Mouse (Mus musculus) midbrain, embryonic 11.5 days (tissue): Measurements from ENCODE around the gene Tgfbr1. TPM values are rescaled to one million over a fixed set of nuclear protein-coding genes. Genes with fewer than 3 reads are reported as not detected.

Source experiments
- ATAC-seq: fragments of 200-750 bp; cut with Nextera tagmentation; 2 replicates; pipeline ENCODE4 v1.8.0; 2017; ENCODE audit warnings: moderate TSS enrichment, moderate library complexity; ENCODE audit not compliant: low FRiP score
- DNase-seq: peaks from one replicate; pipeline ENCODE4 v3.0.0; 2015; ENCODE audit warnings: low spot score; ENCODE audit errors: missing footprints
- H3K27ac ChIP-seq: fragments of 300-500 bp; sonication (generic); 2 replicates; pipeline ENCODE4 v1.5.1; 2014; ENCODE audit warnings: low read depth, low read length
- H3K27me3 ChIP-seq: fragments of 300-500 bp; sonication (generic); 2 replicates; pipeline ENCODE4 v1.6.1; 2014; ENCODE audit warnings: mild to moderate bottlenecking, low read length, moderate library complexity, mixed read lengths; ENCODE audit not compliant: control insufficient read depth, insufficient read depth
- H3K36me3 ChIP-seq: fragments of 300-500 bp; sonication (generic); 2 replicates; pipeline ENCODE4 v1.6.1; 2014; ENCODE audit warnings: mild to moderate bottlenecking, low read length, moderate library complexity, mixed read lengths; ENCODE audit not compliant: control insufficient read depth, insufficient read depth
- H3K4me1 ChIP-seq: fragments of 300-500 bp; sonication (generic); 2 replicates; pipeline ENCODE4 v1.6.1; 2014; ENCODE audit warnings: low read length; ENCODE audit not compliant: control insufficient read depth, insufficient read depth
- H3K4me2 ChIP-seq: fragments of 300-500 bp; sonication (generic); 2 replicates; pipeline ENCODE4 v1.6.1; 2014; ENCODE audit warnings: mild to moderate bottlenecking, moderate library complexity
- H3K4me3 ChIP-seq: fragments of 300-500 bp; sonication (generic); 2 replicates; pipeline ENCODE4 v1.5.1; 2014; ENCODE audit warnings: low read depth, low read length
- H3K9ac ChIP-seq: fragments of 300-500 bp; sonication (generic); 2 replicates; pipeline ENCODE4 v1.6.1; 2014; ENCODE audit warnings: low read length
- H3K9me3 ChIP-seq: fragments of 300-500 bp; sonication (generic); 2 replicates; pipeline ENCODE4 v1.6.1; 2016; ENCODE audit warnings: low read length; ENCODE audit not compliant: control insufficient read depth
- WGBS: fragments of 180-500 bp; shearing (Covaris S2); extraction: QIAGEN DNeasy Blood & Tissue Kit; methylation state at CpG from one replicate; pipeline ENCODE4 v1.1.7; 2014; 5-methylcytosine and 5-hydroxymethylcytosine counted together
- polyA plus RNA-seq: library from polyadenylated mRNA; unstranded; fragments of >200 nt; fragmentation: Nextera tagmentation; extraction: Ambion mirVana; gene quantifications from 2 replicates; pipeline ENCODE4 v1.2.1, GENCODE M21; 2014

Gene Tgfbr1
- polyA plus RNA-seq, 1 experiment from 2014 or later, result 121 TPM

DNA sequence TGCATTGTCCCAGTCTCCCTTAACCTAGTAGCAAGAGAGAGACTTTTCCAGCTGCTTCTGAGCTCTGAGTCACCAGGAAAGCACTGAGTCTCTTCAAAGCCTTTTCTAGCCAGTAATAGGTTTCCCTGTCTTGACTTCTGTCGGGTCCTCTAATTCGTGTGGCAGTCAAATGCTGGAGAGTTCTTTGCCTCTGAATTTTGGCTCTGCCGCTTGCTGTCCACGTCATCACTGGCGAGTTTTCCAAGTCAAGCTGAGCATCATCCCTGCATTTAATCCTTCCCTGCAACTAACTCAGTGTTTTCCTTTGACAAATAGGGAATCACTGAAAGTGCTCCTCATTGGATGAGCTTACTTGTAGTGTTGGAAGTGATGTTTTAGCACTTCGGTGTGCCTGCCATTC lies 36.6 kb upstream of the Tgfbr1 start:
- WGBS, result 78% methylated on average over 6 of the region's 6 CpGs
- Histone ChIP-seq H3K27ac (no peak overlapping the region), H3K27me3 (no peaks in the 10 kb centered on the region), H3K36me3 (no peaks in the 10 kb centered on the region), H3K4me1 (no peaks in the 10 kb centered on the region), H3K9ac (no peak overlapping the region), H3K9me3 (no peaks in the 10 kb centered on the region), H3K4me2 (no peak overlapping the region), H3K4me3 (no peak overlapping the region)
- ATAC-seq (no peak), DNase-seq (no peak)

DNA sequence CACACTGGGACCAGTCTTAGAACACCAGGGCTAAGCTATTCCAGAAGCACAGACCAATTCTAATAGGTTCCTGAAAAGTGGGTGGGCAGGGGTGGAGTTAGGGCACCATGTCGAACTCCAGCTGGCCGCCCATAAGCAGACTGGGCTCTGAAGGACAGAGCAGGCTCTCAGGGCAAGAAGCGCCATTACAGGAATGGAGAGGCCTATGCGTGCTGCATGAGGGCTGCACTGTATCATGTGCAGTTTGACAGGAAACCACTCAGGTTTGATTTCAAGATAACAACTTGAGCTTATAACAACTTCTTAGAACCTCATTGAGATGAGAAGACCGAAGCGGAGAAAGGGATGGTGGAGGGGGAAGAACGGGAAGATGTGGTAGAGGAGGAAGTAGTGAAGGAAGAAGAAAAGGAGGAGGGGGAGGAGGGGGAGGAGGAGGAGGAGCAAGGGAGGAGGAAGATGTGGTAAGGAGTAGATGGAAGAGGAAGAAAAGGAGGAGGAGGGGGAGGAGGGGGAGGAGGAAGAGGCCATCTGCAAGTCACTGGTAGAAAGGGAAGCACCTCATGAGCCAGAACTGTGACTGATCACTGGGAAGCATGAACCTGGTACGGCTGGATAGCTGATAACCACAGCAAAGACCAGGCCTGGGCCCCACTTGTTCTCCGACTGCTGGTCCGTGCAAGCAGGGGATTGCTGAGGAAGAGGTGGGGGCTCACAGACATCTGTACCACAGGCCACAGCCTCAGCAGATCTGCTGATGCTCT lies 33.3 kb upstream of the Tgfbr1 start:
- no peak for DNase-seq
- H3K27me3 ChIP-seq, result no peaks in the 10 kb centered on the region
- no peak overlapping the region for H3K4me3 ChIP-seq
- H3K9me3 ChIP-seq, result no peaks in the 10 kb centered on the region
- H3K4me1 ChIP-seq, result no peaks in the 10 kb centered on the region
- H3K4me2 ChIP-seq, result no peak overlapping the region
- H3K27ac ChIP-seq, result no peak overlapping the region
- no peak overlapping the region for H3K9ac ChIP-seq
- ATAC-seq, result no peak
- no peaks in the 10 kb centered on the region for H3K36me3 ChIP-seq
- 87% methylated on average over 10 of the region's 10 CpGs for WGBS

DNA sequence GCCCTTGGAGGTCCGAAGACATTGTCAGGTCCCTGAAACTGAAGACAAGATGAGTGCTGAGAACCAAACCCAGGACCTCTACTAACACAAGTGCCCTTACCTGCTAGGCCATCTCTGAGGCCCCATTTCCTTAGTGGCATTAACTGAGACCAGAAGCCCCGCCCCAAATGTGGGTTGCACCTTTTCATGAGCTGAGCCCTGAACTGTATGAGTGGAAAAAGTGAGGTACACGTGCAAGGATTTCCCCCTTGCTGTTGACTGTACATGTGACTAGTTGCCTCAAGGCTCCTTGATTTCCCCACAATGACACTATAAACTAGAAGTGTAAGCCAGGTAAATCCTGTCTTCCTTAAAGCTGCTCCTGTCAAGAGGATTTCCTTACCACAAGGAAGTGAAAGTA lies 30.7 kb upstream of the Tgfbr1 start:
- DNase-seq (no peak), ATAC-seq (no peak)
- 86% methylated on average over 3 of the region's 3 CpGs for WGBS
- no peaks in the 10 kb centered on the region for H3K27me3 ChIP-seq
- H3K4me2 ChIP-seq, result no peak overlapping the region
- no peak overlapping the region for H3K4me3 ChIP-seq
- no peak overlapping the region for H3K9ac ChIP-seq
- H3K36me3 ChIP-seq, result no peaks in the 10 kb centered on the region
- no peaks in the 10 kb centered on the region for H3K4me1 ChIP-seq
- H3K27ac ChIP-seq, result no peak overlapping the region
- H3K9me3 ChIP-seq, result no peaks in the 10 kb centered on the region

DNA sequence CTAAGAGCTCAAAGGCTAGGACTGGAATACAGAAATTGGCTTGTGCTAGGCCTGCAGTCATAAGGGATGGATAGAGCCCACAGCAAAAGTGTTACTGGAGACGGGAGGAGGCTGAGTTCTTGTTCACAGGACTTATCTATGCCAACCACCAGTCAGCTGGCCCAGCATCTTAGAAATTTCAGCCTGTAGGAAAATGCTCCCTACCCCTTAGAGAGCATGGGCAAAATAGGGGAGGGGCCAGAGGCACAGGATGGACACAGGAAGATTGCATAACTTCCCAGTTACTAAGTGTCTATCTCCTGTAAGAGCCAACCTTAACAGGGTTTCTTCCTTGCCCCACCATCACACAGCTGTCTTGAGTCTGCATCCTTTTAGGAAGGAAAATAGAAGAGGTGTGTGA lies 28.8 kb upstream of the Tgfbr1 start:
- WGBS, result 87% methylated on average over 1 of the region's 1 CpGs
- no peak overlapping the region for H3K9ac ChIP-seq
- H3K4me3 ChIP-seq, result no peak overlapping the region
- no peaks in the 10 kb centered on the region for H3K4me1 ChIP-seq
- no peak overlapping the region for H3K27ac ChIP-seq
- H3K36me3 ChIP-seq, result no peaks in the 10 kb centered on the region
- H3K27me3 ChIP-seq, result no peaks in the 10 kb centered on the region
- no peak for ATAC-seq
- no peak overlapping the region for H3K4me2 ChIP-seq
- no peak for DNase-seq
- H3K9me3 ChIP-seq, result no peaks in the 10 kb centered on the region

DNA sequence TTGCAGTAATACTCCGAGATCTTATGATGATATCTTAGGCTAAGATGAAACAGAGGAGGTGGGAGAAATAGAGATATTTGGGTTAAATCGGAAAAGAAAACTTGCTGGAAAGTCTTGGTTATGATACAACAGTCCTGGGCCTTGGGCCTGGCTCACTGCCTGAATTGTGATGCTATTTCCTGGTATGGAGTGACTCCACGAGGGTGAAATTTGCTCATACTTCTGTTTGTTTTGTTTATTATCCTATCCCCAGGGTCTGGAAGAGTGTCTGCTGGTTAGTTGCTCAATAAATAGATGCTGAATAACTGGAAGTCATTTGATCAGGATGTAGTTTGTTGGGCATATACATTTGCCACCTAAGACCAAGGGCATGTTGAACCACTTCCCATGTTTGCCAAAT lies 25.2 kb upstream of the Tgfbr1 start:
- no peaks in the 10 kb centered on the region for H3K36me3 ChIP-seq
- 72% methylated on average over 3 of the region's 3 CpGs for WGBS
- ATAC-seq (no peak), DNase-seq (no peak)
- no peak overlapping the region for H3K4me2 ChIP-seq
- H3K9ac ChIP-seq, result no peak overlapping the region
- H3K9me3 ChIP-seq, result no peaks in the 10 kb centered on the region
- no peak overlapping the region for H3K27ac ChIP-seq
- H3K4me3 ChIP-seq, result no peak overlapping the region
- H3K4me1 ChIP-seq, result no peaks in the 10 kb centered on the region
- no peaks in the 10 kb centered on the region for H3K27me3 ChIP-seq

DNA sequence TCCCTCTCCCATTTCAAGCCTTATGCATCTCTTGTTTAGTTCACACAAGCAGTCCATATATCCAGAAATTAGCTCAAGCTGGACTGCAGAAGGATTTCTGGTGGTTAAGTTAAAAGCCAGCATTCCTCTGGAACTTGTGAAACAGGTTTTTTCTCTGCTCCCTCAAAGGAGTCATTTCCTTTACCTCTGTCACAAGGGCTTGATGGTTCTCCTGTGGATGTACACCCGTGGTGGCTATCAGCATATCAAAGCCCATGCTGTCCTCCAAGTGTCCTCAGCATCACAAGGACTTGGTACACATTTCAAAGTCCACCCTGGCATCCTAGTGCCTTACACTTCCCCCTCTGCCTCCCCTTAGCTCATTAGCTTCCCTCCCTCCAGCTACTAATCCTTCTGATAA lies 23.7 kb upstream of the Tgfbr1 start:
- no peaks in the 10 kb centered on the region for H3K4me1 ChIP-seq
- H3K4me2 ChIP-seq, result no peak overlapping the region
- no peak overlapping the region for H3K9ac ChIP-seq
- H3K4me3 ChIP-seq, result no peak overlapping the region
- H3K27ac ChIP-seq, result no peak overlapping the region
- ATAC-seq, result no peak
- no peaks in the 10 kb centered on the region for H3K36me3 ChIP-seq
- DNase-seq, result no peak
- no peaks in the 10 kb centered on the region for H3K9me3 ChIP-seq
- H3K27me3 ChIP-seq, result no peaks in the 10 kb centered on the region
- WGBS, result 18% methylated on average over 1 of the region's 1 CpGs

DNA sequence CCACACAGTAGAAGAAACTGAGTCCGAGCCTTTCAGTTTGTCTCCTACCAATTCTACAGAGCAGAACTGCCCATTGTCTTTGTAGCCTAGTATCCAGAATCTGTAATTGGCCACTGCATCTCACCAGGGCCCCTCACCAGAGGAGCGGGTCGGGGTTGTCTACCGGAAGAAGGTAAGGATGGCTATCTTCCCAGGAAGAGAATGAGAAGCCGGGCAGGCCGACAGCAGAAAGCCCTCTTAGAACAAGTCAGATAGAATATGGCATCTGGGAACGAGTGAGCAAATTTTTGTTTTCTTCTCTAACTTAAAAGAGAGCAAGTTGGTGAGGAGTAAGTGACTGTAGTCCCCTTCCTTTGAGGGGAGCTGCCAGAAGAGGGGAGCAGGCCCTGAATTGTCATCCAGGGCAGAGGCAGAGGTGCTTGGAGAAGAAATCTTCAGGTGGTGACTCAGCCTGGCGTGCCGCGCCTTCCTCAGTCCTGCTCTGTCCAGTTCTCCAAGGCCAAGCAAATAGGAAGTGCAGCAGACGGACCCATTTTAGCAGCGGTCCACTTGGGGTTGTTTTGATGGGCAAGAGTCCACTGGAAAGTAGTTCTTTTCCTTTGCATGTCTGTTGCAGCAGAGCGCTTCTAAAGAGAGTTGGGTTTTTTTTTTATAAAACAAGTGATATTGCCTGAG lies 22.5 kb upstream of the Tgfbr1 start:
- H3K4me3 ChIP-seq, result no peak overlapping the region
- H3K4me1 ChIP-seq, result no peaks in the 10 kb centered on the region

DNA sequence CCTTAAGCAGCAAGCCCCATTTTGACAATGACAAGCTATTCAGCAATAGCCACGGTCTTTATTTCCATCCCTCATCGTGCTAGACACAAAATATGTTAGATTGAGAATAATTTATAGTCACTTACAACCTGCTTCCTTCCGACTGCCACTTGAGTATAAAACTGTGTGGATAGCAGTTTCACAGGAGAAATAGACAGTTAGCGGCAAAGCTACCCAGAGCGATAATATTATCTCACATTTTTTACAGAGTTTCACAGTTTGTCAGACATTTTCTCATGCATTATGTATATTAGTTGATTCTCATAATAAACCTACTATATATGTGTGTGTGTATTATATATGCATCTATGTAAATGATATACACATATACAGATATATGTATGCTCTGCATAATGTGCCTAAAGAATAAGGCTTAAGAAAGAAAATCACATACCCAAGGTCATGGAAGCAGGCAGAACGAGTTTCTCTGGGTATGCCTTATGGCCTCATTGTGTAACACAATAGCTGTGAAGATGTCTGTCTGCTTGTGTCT lies 20.1 kb upstream of the Tgfbr1 start:
- Histone ChIP-seq H3K9ac (no peak overlapping the region), H3K4me2 (no peak overlapping the region), H3K36me3 (no peaks in the 10 kb centered on the region), H3K9me3 (no peaks in the 10 kb centered on the region), H3K27me3 (no peaks in the 10 kb centered on the region), H3K4me3 (no peak overlapping the region), H3K27ac (no peak overlapping the region), H3K4me1 (no peaks in the 10 kb centered on the region)
- DNase-seq (no peak), ATAC-seq (no peak)
- 91% methylated on average over 6 of the region's 6 CpGs for WGBS

More for the DNA sequence above, 22.5 kb upstream of the Tgfbr1 start:
- ATAC-seq, result no peak
- WGBS, result 90% methylated on average over 13 of the region's 13 CpGs
- Histone ChIP-seq H3K36me3 (no peaks in the 10 kb centered on the region), H3K9me3 (no peaks in the 10 kb centered on the region), H3K27me3 (no peaks in the 10 kb centered on the region), H3K9ac (no peak overlapping the region), H3K4me2 (no peak overlapping the region), H3K27ac (no peak overlapping the region)
- no peak for DNase-seq

DNA sequence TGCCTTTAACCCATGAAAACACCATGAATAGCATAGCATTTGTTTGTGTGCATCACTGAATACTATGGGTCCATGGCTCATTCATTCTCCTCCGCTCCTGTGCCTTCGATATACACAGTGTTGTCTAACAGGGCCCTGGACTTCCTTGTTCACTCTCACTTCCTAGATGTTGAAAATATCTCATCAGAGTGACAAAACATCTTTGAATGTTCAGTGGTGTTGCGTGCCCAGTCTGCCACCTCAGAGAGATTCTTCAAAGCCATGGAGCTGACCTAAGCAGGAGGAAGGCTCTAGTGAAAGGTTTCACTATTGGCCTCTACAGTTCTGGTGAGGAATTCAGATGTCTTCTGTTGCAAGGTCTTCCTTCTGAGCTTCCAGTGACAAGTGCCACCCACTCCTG lies 19.5 kb upstream of the Tgfbr1 start:
- H3K27me3 ChIP-seq, result no peaks in the 10 kb centered on the region
- WGBS, result 86% methylated on average over 3 of the region's 3 CpGs
- H3K4me2 ChIP-seq, result no peak overlapping the region
- H3K9ac ChIP-seq, result no peak overlapping the region
- ATAC-seq (no peak), DNase-seq (no peak)
- no peaks in the 10 kb centered on the region for H3K9me3 ChIP-seq
- H3K27ac ChIP-seq, result no peak overlapping the region
- H3K4me3 ChIP-seq, result no peak overlapping the region
- no peaks in the 10 kb centered on the region for H3K4me1 ChIP-seq
- no peaks in the 10 kb centered on the region for H3K36me3 ChIP-seq
